Mouse (Mus musculus): ENCODE results near the gene Zfp275.

- TF ChIP-seq CTCF (IDR thresholded peaks at IDR 0.05) (no peak), POLR2A (IDR thresholded peaks at IDR 0.05; ENCODE audit: insufficient read depth, low read depth, low read length) (peak; percentile 42; the same call in 1 of the 2 replicates), EP300 (IDR thresholded peaks at IDR 0.05; ENCODE audit: insufficient read depth, low read depth, low read length) (no peak)
These were observed at the start of gene Zfp275 for GRCm38 (mm10) chrX:73342483-73342895.

All from heart, adult 2 months (tissue).